In the genomic region with DNA sequence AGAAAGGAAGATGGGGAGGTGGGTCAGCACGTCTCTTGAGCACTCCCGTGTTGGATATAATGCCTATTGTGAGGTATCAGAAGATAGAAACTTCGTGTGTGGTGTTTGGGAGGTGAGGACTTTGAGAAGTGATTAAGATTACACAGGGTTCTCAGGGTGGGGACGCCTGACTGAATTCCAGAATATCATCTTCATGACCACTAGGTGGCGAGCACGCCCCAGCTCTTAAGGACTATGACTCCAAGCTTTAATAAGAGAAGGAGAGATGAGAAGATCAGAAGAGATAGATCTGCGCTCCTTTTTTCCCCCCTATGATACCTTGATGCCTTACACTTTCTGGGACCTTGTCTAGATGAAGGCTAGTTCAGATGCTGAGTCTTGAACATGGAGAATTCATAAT, we compare ENCODE assay signal across 8 mouse cellular contexts. TPM values are rescaled to one million over a fixed set of nuclear protein-coding genes. Genes with fewer than 3 reads are reported as not detected.
DNase-seq lines count a peak whose midpoint lies in the region; TF ChIP-seq lines count a peak whose summit lies in the region.
"Had no signal": no experiment of that assay in that cellular context is flagged by ENCODE, and none has a peak within 500 bp of the region (broad histone marks: within the 10 kb centered on the region; RNA-seq: fewer than 3 reads in every experiment).

No protein-coding gene starts in this region.

- TF ChIP-seq CTCF in CH12.LX (conservative IDR thresholded peaks at IDR 0.05 in 1 of 2, IDR thresholded peaks at IDR 0.05 in 1 of 2; ENCODE audit: low read depth in 2 of 2, low read length in 2 of 2) = peak; percentile 58 to 84; a peak in 3 of 4 replicates
- TF ChIP-seq CTCF in cerebellum, adult 2 months (IDR thresholded peaks at IDR 0.05; ENCODE audit: borderline replicate concordance, insufficient read depth, low read depth, low read length) = peak; percentile 69; the same call in 1 of the 2 replicates
- peak; percentile 80 for TF ChIP-seq CTCF in gastrocnemius, adult 2 months (IDR thresholded peaks at IDR 0.05)

- H3K4me1 ChIP-seq in CH12.LX (ENCODE audit: control insufficient read depth in 1 of 2, insufficient read depth in 2 of 2) = peaks cover 5 to 42% of the 10 kb centered on the region in 2 experiments; a peak in 3 of 4 replicates
- no peaks in the 10 kb centered on the region for H3K4me1 ChIP-seq in cerebellum, adult 2 months (ENCODE audit: control insufficient read depth, insufficient read depth, low read length)

- H3K27me3 ChIP-seq in CH12.LX (replicated peaks) = peaks cover 6% of the 10 kb centered on the region
- no peaks in the 10 kb centered on the region; the same call in 1 of the 2 replicates for H3K27me3 ChIP-seq in cerebellum, adult 2 months (ENCODE audit: control insufficient read depth, insufficient read depth, low read length)

- peak; percentile 72 for TF ChIP-seq RAD21 in CH12.LX (IDR thresholded peaks at IDR 0.05; ENCODE audit: low read depth, low read length)

- dilution Hi-C loops in CH12.LX (cut with MboI; ENCODE audit: extremely low pct_ligation_motif_present, extremely low pct_unique_long_range_greater_than_20kb, low sequenced_read_pairs) = no loop called here

- peak; percentile 67 for DNase-seq in A20 (ENCODE audit: low read depth, low spot score)
- peak; percentile 77 for DNase-seq in CH12.LX (ENCODE audit: extremely low read depth)
- peak in 1 of 2 experiments; percentile 21 for DNase-seq in cerebellum, adult 2 months
- peak; percentile 68 for DNase-seq in gastrocnemius, adult 2 months
- DNase-seq in kidney, postnatal 10 days = peak; percentile 67
- peak; percentile 54 for DNase-seq in lung, postnatal 14 days
- DNase-seq in right cerebral cortex, postnatal 10 days (ENCODE audit: low spot score in 2 of 2) = peak; percentile 44 to 56

- intact Hi-C loops in gastrocnemius, adult 2 months (cut with DNase I) = no loop called here

- in situ Hi-C loops in CH12.LX (cut with MboI; ENCODE audit: low pct_ligation_motif_present, low pct_unique_long_range_greater_than_20kb, low sequenced_read_pairs) = loop anchor here (10.0 to 25.0 kb wide), 2 partner anchors 53 to 1060 kb away; a partner anchor contains a TSS

- no peak overlapping the region for H3K9ac ChIP-seq in CH12.LX (ENCODE audit: insufficient read depth, low read depth)

- peaks cover 0 to 1% of the 10 kb centered on the region in 2 experiments for H3K36me3 ChIP-seq in CH12.LX (replicated peaks in 1 of 2; ENCODE audit: control insufficient read depth in 1 of 2, insufficient read depth in 1 of 2, low read length in 1 of 2)

- no peak for TF ChIP-seq EP300 in CH12.LX (IDR thresholded peaks at IDR 0.05; ENCODE audit: low read length)

- WGBS in cerebellum, adult 2 months = 14% methylated on average over 7 of the region's 7 CpGs

- H3K4me3 ChIP-seq in CH12.LX (replicated peaks in 1 of 3; ENCODE audit: low read depth in 2 of 3, low read length in 2 of 3, poor library complexity in 1 of 3) = no peak overlapping the region
- H3K4me3 ChIP-seq in cerebellum, adult 2 months (replicated peaks; ENCODE audit: insufficient read depth, low read depth, low read length) = no peak overlapping the region
- H3K4me3 ChIP-seq in gastrocnemius, adult 2 months = no peak overlapping the region

- H3K9me3 ChIP-seq in CH12.LX (replicated peaks; ENCODE audit: low read length) = no peaks in the 10 kb centered on the region

- no peak overlapping the region for H3K27ac ChIP-seq in CH12.LX (ENCODE audit: insufficient read depth, low read depth)
- no peak overlapping the region for H3K27ac ChIP-seq in cerebellum, adult 2 months (ENCODE audit: insufficient read depth, low read length)
- peak overlapping the region; percentile 46; the same call in 1 of the 2 replicates for H3K27ac ChIP-seq in gastrocnemius, adult 2 months

- no peak for TF ChIP-seq POLR2A in CH12.LX (IDR thresholded peaks at IDR 0.05; ENCODE audit: low read depth, low read length)
- TF ChIP-seq POLR2A in cerebellum, adult 2 months (IDR thresholded peaks at IDR 0.05; ENCODE audit: borderline replicate concordance, insufficient read depth, low read length) = no peak

- H3K79me2 ChIP-seq in CH12.LX (replicated peaks; ENCODE audit: control insufficient read depth, extremely low read depth, insufficient read depth, poor library complexity, severe bottlenecking) = no peaks in the 10 kb centered on the region

- no peak overlapping the region for H3K4me2 ChIP-seq in CH12.LX (ENCODE audit: insufficient read depth, low read depth, poor library complexity, severe bottlenecking)

TF ChIP-seq in CH12.LX, 34 proteins besides CTCF, POLR2A, EP300 and RAD21:
- TF ChIP-seq ZMIZ1 (IDR thresholded peaks at IDR 0.05; ENCODE audit: low read depth, low read length) = no peak
- TF ChIP-seq ZKSCAN1 (IDR thresholded peaks at IDR 0.05; ENCODE audit: borderline replicate concordance, low read depth, low read length) = no peak
- peak; percentile 63 for TF ChIP-seq SMC3 (IDR thresholded peaks at IDR 0.05; ENCODE audit: low read depth, low read length)

RNA-seq across cellular contexts. Expression of a gene that starts 1.0 kb away (rescaled TPM):
- total RNA-seq in CH12.LX (2012; rRNA removed) (1.7 and 2.5 TPM in 2 replicates), CH12.LX (2014; rRNA removed) (9.3 and 11.5 TPM in 2 replicates)
- polyA plus RNA-seq in CH12.LX (2012; ENCODE audit: insufficient read length, low read depth) = 23.0 and 24.9 TPM in 2 replicates
- polyA plus RNA-seq in cerebellum, adult 2 months (2012; rRNA removed) = 24.4 and 31.1 TPM in 2 replicates
- 1 to 10 TPM; 3.7 to 4.0 TPM for total RNA-seq in gastrocnemius, adult 2 months (2021)

RNA-seq across cellular contexts. Expression of a gene that starts 46.0 kb away (rescaled TPM):
- total RNA-seq in CH12.LX (2012; rRNA removed) = not detected in 2 replicates
- not detected in 2 replicates for total RNA-seq in CH12.LX (2014; rRNA removed)
- polyA plus RNA-seq in CH12.LX (2012; ENCODE audit: insufficient read length, low read depth) = 0.27 TPM in 1 of 2 replicates, not detected in the other
- polyA plus RNA-seq in cerebellum, adult 2 months (2012; rRNA removed) = 0.11 TPM in 1 of 2 replicates, not detected in the other
- total RNA-seq in gastrocnemius, adult 2 months (2021) = 1 to 10 TPM; 1.6 to 2.3 TPM
- polyA plus RNA-seq: gonadal fat pad, adult 2 months had no signal

RNA-seq across cellular contexts. Expression of a gene that starts 49.3 kb away (rescaled TPM):
- total RNA-seq in CH12.LX (2012; rRNA removed) (14.4 and 14.6 TPM in 2 replicates), CH12.LX (2014; rRNA removed) (not detected in 2 replicates)
- not detected in 2 replicates for polyA plus RNA-seq in CH12.LX (2012; ENCODE audit: insufficient read length, low read depth)
- 0.88 TPM in 1 of 2 replicates, not detected in the other for polyA plus RNA-seq in cerebellum, adult 2 months (2012; rRNA removed)
- not detected for total RNA-seq in gastrocnemius, adult 2 months (2021)

RNA-seq across cellular contexts. Expression of a gene that starts 50.1 kb away (rescaled TPM):
- 61.4 and 61.7 TPM in 2 replicates for total RNA-seq in CH12.LX (2012; rRNA removed)
- total RNA-seq in CH12.LX (2014; rRNA removed) = 60.5 and 66.4 TPM in 2 replicates
- polyA plus RNA-seq in CH12.LX (2012; ENCODE audit: insufficient read length, low read depth) = 47.4 and 50.5 TPM in 2 replicates
- 57.2 and 63.7 TPM in 2 replicates for polyA plus RNA-seq in cerebellum, adult 2 months (2012; rRNA removed)
- total RNA-seq in gastrocnemius, adult 2 months (2021) = 1 to 10 TPM; 5.2 to 8.5 TPM
